Mouse (Mus musculus): ENCODE data around the gene Ccdc148. TPM values are rescaled to one million over a fixed set of nuclear protein-coding genes. Genes with fewer than 3 reads are reported as not detected.

Ccdc148 gene
- polyA plus RNA-seq, 1 experiment from 2014 or later = 3.0 TPM

DNA sequence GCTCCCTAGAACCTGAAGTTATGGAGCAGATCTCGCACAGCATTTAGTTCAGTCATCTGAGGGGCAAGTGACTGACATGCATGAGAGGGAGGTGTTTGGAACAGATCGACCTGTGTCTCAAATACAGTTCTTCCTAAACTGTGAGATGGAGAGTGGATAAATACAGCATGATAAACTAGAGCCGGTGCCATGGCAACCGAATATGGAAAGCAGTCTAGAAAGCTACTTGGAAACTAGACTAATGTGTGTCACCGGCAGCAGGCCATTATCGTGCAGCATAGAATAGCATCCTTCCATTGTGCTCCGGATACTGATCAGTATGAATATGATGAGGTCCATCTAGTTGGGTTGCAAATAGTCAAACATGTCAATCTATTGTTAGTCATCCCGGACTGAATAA, 17.7 kb upstream of the Ccdc148 start:
- ATAC-seq = peak; percentile 62
- Histone ChIP-seq H3K4me3 (no peak overlapping the region), H3K27me3 (no peaks in the 10 kb centered on the region), H3K9me3 (replicated peaks) (no peaks in the 10 kb centered on the region), H3K4me1 (peaks cover 9% of the 10 kb centered on the region; the same call in 1 of the 2 replicates), H3K4me2 (no peak overlapping the region), H3K36me3 (ENCODE audit: poor library complexity, severe bottlenecking) (no peaks in the 10 kb centered on the region), H3K27ac (no peak overlapping the region), H3K9ac (no peak overlapping the region)
- 80% methylated on average over 8 of the region's 8 CpGs for WGBS

DNA sequence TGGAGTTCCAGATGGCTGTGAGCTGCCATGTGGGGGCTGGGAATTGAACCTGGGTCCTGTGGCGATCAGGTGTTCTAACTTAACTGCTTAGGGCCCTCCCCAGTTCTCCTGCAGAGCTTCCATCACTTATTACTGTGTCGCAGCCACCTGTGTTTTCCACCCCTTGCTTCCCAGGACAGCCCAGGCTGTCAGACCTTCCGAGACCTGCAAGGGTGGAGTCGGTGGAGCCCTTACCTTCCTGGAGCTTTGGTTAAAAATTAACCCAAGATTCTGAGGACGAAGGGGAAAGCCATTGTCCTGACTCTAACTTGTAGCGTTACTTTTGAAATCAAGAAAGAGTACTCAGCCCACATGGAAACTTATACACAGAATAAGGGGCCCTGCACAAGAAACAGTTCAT, 15.4 kb upstream of the Ccdc148 start:
- no peaks in the 10 kb centered on the region for H3K36me3 ChIP-seq (ENCODE audit: poor library complexity, severe bottlenecking)
- no peak overlapping the region for H3K4me2 ChIP-seq
- no peak overlapping the region for H3K9ac ChIP-seq
- H3K9me3 ChIP-seq (replicated peaks) = no peaks in the 10 kb centered on the region
- WGBS = 94% methylated on average over 6 of the region's 6 CpGs
- no peak overlapping the region for H3K27ac ChIP-seq
- H3K4me1 ChIP-seq = peaks cover 9% of the 10 kb centered on the region; the same call in 1 of the 2 replicates
- H3K27me3 ChIP-seq = no peaks in the 10 kb centered on the region
- H3K4me3 ChIP-seq = no peak overlapping the region
- ATAC-seq = no peak

- Histone ChIP-seq H3K4me2 (no peak overlapping the region), H3K9me3 (replicated peaks) (no peaks in the 10 kb centered on the region), H3K27me3 (no peaks in the 10 kb centered on the region), H3K4me3 (no peak overlapping the region), H3K36me3 (ENCODE audit: poor library complexity, severe bottlenecking) (no peaks in the 10 kb centered on the region), H3K27ac (no peak overlapping the region), H3K9ac (no peak overlapping the region), H3K4me1 (no peaks in the 10 kb centered on the region)
- no peak for ATAC-seq
- WGBS = 86% methylated on average over 5 of the region's 5 CpGs
These were observed 11.1 kb upstream of the Ccdc148 start for GRCm38 (mm10) chr2:59171533-59171932.

DNA sequence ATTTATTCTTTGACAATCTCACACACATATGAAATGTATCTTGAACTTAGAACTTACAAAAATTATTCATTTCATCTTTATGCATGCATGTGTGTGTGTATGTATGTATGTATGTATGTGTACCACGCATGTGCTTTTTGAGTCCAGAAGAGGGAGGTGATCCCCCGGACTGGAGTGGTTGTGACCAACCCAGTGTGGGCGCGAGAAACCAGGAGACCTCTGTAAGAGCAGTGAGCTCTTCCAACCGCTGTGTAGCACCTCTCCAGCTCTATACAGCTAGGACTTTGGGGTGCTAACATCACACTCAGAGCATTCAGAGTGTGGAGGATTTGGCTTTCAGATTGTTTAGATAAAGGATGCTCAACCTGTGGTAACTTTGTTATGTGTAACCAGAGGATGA, 10.1 kb upstream of the Ccdc148 start:
- H3K9ac ChIP-seq = no peak overlapping the region
- no peak for ATAC-seq

DNA sequence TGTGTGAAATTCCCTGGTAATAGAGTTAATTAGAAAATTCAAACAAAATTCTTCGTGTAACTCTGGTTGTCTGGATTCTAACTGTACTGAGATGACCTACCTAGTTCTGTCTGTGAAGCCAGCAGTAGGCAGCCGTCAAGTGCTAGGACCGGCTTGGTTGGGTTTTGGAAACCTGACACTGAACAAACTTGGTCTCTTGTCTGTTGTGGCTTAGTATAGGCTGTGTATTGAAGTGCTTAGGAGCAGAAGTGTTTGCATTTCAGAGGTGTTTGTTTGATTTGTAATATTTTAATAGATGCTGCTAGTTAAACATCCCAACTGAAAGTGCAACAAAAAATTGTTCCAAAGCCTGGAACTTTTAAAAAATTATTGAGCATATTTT, 9.7 kb upstream of the Ccdc148 start:
- Histone ChIP-seq H3K9me3 (replicated peaks) (no peaks in the 10 kb centered on the region), H3K4me1 (no peaks in the 10 kb centered on the region), H3K4me2 (no peak overlapping the region), H3K27me3 (no peaks in the 10 kb centered on the region), H3K36me3 (ENCODE audit: poor library complexity, severe bottlenecking) (no peaks in the 10 kb centered on the region), H3K27ac (no peak overlapping the region), H3K9ac (no peak overlapping the region), H3K4me3 (no peak overlapping the region)
- 90% methylated on average over 3 of the region's 3 CpGs for WGBS
- no peak for ATAC-seq

More for the DNA sequence above, 10.1 kb upstream of the Ccdc148 start:
- Histone ChIP-seq H3K27ac (no peak overlapping the region), H3K36me3 (ENCODE audit: poor library complexity, severe bottlenecking) (no peaks in the 10 kb centered on the region), H3K9me3 (replicated peaks) (no peaks in the 10 kb centered on the region), H3K4me2 (no peak overlapping the region), H3K4me1 (no peaks in the 10 kb centered on the region), H3K27me3 (no peaks in the 10 kb centered on the region), H3K4me3 (no peak overlapping the region)
- WGBS = 96% methylated on average over 5 of the region's 5 CpGs

GRCm38 (mm10) chr2:59169572-59170207, 9.2 kb upstream of the Ccdc148 start:
- H3K4me2 ChIP-seq = no peak overlapping the region
- no peak overlapping the region for H3K9ac ChIP-seq
- no peaks in the 10 kb centered on the region for H3K27me3 ChIP-seq
- H3K9me3 ChIP-seq (replicated peaks) = no peaks in the 10 kb centered on the region
- no peak overlapping the region for H3K4me3 ChIP-seq
- H3K4me1 ChIP-seq = no peaks in the 10 kb centered on the region
- WGBS = 75% methylated on average over 9 of the region's 9 CpGs
- H3K36me3 ChIP-seq (ENCODE audit: poor library complexity, severe bottlenecking) = no peaks in the 10 kb centered on the region
- no peak for ATAC-seq
- no peak overlapping the region for H3K27ac ChIP-seq

- WGBS = 89% methylated on average over 4 of the region's 4 CpGs
- H3K4me1 ChIP-seq = peaks cover 9% of the 10 kb centered on the region
- no peak overlapping the region for H3K4me2 ChIP-seq
- no peaks in the 10 kb centered on the region for H3K27me3 ChIP-seq
- no peak overlapping the region for H3K4me3 ChIP-seq
- H3K36me3 ChIP-seq (ENCODE audit: poor library complexity, severe bottlenecking) = no peaks in the 10 kb centered on the region
- no peaks in the 10 kb centered on the region for H3K9me3 ChIP-seq (replicated peaks)
- ATAC-seq = no peak
- no peak overlapping the region for H3K27ac ChIP-seq
- no peak overlapping the region for H3K9ac ChIP-seq
These were observed 7.3 kb upstream of the Ccdc148 start for GRCm38 (mm10) chr2:59167830-59168229.

DNA sequence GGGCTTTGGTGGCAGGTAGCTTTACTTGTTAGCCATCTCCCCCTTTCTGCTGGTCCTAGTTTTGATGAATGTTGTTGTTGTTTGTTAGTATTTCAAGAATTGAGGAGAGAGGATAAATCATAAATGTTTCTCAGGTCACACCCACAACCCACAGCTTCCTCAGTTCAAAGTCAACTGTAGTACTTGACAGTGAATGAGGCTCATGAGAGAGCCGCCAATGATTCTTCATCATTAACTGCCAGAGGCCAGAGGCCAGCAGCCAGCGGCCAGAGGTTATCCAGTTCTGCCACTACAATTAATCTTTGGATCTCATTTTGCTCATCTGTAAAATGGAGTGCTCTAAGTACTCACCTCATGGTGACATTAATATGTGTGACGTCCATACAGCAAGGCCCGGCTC, 6.5 kb upstream of the Ccdc148 start:
- 85% methylated on average over 4 of the region's 4 CpGs for WGBS
- Histone ChIP-seq H3K9ac (no peak overlapping the region), H3K4me1 (peaks cover 16% of the 10 kb centered on the region), H3K4me3 (no peak overlapping the region), H3K4me2 (no peak overlapping the region), H3K36me3 (ENCODE audit: poor library complexity, severe bottlenecking) (no peaks in the 10 kb centered on the region), H3K27ac (no peak overlapping the region), H3K9me3 (replicated peaks) (no peaks in the 10 kb centered on the region), H3K27me3 (no peaks in the 10 kb centered on the region)
- ATAC-seq = no peak

DNA sequence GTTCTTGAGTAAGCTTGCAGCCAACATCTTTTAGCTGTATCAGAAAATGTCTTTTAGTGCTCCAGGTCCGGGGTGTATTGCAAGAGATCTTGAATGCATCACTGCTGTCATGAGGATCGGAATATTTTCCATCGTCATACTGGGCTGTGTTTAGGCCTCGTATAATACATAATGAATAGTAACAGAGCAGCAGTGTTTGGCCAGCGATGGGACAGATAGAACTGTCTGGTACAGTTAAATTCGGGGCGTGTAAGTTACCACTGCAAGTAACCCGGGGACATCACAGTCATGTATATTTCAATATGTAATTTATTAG, 1.8 kb upstream of the Ccdc148 start:
- no peak for ATAC-seq
- H3K27ac ChIP-seq = no peak overlapping the region
- H3K36me3 ChIP-seq (ENCODE audit: poor library complexity, severe bottlenecking) = no peaks in the 10 kb centered on the region
- H3K4me3 ChIP-seq = peak overlapping the region; percentile 91
- peak overlapping the region; percentile 83 for H3K4me2 ChIP-seq
- peaks cover 22% of the 10 kb centered on the region for H3K4me1 ChIP-seq
- WGBS = 30% methylated on average over 8 of the region's 8 CpGs
- no peaks in the 10 kb centered on the region for H3K9me3 ChIP-seq (replicated peaks)
- no peaks in the 10 kb centered on the region for H3K27me3 ChIP-seq
- peak overlapping the region; percentile 85 for H3K9ac ChIP-seq

DNA sequence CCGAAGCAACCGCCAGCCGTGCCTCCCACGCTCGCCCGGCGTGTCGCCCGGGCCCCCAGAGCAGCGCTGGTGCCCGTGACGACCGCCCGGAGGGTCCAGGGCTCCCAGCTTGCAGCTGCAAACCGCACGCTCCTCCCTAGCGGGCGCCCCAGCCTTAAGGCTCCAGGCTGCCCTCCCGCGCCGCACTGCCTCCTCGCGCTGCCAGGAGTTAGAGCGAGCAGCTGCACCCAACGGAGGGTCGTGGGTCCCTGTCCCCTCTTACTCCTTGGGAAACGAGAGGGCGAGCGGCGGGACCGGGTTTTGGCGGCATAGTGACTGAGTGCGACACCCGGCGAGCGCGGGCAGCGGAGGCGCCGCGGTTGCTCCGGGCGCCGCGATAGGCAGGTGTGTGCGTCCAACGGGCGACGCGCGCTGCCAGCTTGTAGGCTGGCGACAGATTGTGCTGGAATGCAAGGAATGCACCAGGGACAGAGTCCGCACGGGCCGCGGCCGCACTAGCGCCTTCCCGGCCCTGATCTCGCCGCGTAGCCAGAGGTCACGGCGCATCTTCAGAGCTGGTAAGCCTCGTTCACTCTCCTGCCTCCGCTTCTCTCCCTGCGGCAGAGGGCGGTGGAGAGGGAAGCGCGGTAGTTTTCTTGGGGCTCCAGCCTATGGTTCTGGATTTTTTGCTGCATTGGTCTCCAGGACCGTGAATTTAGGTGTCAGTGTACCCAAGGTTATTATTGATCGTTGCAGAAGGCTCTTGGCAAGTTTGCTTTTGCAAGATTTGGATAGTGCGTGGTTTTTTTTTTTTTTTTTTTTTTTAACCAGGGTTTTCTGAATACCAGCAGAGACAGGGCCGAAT, 1.2 kb upstream of the Ccdc148 start:
- under 1% methylated on average over 63 of the region's 74 CpGs for WGBS
- peak overlapping the region; percentile 83 for H3K4me2 ChIP-seq
- H3K9me3 ChIP-seq (replicated peaks) = no peaks in the 10 kb centered on the region
- peak overlapping the region; percentile 91 for H3K4me3 ChIP-seq
- ATAC-seq = peak; percentile 72
- H3K36me3 ChIP-seq (ENCODE audit: poor library complexity, severe bottlenecking) = no peaks in the 10 kb centered on the region
- H3K27ac ChIP-seq = peak overlapping the region; percentile 89
- H3K27me3 ChIP-seq = no peaks in the 10 kb centered on the region
- peaks cover 22% of the 10 kb centered on the region for H3K4me1 ChIP-seq
- H3K9ac ChIP-seq = peak overlapping the region; percentile 85

DNA sequence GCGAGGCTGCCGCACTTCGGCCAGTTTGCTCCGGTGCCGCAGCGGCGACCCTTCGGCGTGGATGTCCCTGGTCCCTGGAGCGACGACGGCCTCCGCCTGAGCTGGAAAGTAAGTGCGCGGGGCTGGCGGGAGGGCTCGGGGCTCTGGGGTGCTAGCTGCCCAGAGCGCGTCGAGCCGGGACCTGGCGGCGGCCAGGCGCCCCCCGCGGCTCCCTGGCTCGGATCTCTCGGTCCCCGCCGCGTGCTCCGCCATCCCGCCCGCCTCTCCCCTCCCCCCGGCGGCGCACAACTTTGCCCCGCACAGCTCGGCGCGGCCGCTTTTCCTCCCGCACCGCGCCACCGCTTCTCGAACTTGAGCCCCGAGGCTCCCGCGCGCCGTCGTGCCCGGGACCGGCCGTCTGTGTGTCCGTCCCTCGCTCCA, 548 bp upstream of the Ccdc148 start:
- Histone ChIP-seq H3K36me3 (ENCODE audit: poor library complexity, severe bottlenecking) (no peaks in the 10 kb centered on the region), H3K9ac (peak overlapping the region; percentile 85), H3K27me3 (no peaks in the 10 kb centered on the region), H3K9me3 (replicated peaks) (no peaks in the 10 kb centered on the region), H3K4me1 (peaks cover 22% of the 10 kb centered on the region), H3K4me2 (peak overlapping the region; percentile 83), H3K27ac (peak overlapping the region; percentile 89), H3K4me3 (peak overlapping the region; percentile 91)
- under 1% methylated on average over 19 of the region's 58 CpGs for WGBS
- peak; percentile 52 for ATAC-seq

- Histone ChIP-seq H3K4me1 (peaks cover 22% of the 10 kb centered on the region), H3K4me2 (peak overlapping the region; percentile 83), H3K36me3 (ENCODE audit: poor library complexity, severe bottlenecking) (no peaks in the 10 kb centered on the region), H3K4me3 (peak overlapping the region; percentile 91), H3K9me3 (replicated peaks) (no peaks in the 10 kb centered on the region), H3K27ac (peak overlapping the region; percentile 15; the same call in 1 of the 2 replicates), H3K27me3 (no peaks in the 10 kb centered on the region), H3K9ac (peak overlapping the region; percentile 47)
- ATAC-seq = peak; percentile 6
- WGBS = under 1% methylated on average over 16 of the region's 16 CpGs
These were observed 400 bp downstream of the Ccdc148 start for GRCm38 (mm10) chr2:59159961-59160604.
